Mouse (Mus musculus) forebrain, embryonic 10.5 days (tissue): ENCODE measurements around the gene Gm11060. TPM values are rescaled to one million over a fixed set of nuclear protein-coding genes. Genes with fewer than 3 reads are reported as not detected.

Source experiments
- DNase-seq: peaks from one replicate; pipeline ENCODE4 v3.0.0-alpha.2; 2017; ENCODE audit warnings: low spot score; ENCODE audit errors: extremely low spot score
- H3K27ac ChIP-seq: fragments of 300-500 bp; sonication (generic); 2 replicates; pipeline ENCODE4 v1.5.1; 2016; ENCODE audit warnings: mild to moderate bottlenecking
- H3K27me3 ChIP-seq: fragments of 300-500 bp; sonication (generic); 2 replicates; pipeline ENCODE4 v1.6.1; 2016; ENCODE audit warnings: mild to moderate bottlenecking; ENCODE audit not compliant: poor library complexity, severe bottlenecking
- H3K36me3 ChIP-seq: fragments of 300-500 bp; sonication (generic); replicated peaks from 2 replicates; pipeline ENCODE4 v1.6.1; 2016; ENCODE audit warnings: mild to moderate bottlenecking, moderate library complexity
- H3K4me1 ChIP-seq: fragments of 300-500 bp; sonication (generic); 2 replicates; pipeline ENCODE4 v1.6.1; 2016
- H3K4me3 ChIP-seq: fragments of 300-500 bp; sonication (generic); 2 replicates; pipeline ENCODE4 v1.5.1; 2016; ENCODE audit warnings: mild to moderate bottlenecking, moderate library complexity
- H3K9me3 ChIP-seq: fragments of 300-500 bp; sonication (generic); 2 replicates; pipeline ENCODE4 v1.6.1; 2016; ENCODE audit warnings: mild to moderate bottlenecking, moderate library complexity
- WGBS: fragments of 180-500 bp; shearing (Covaris S2); methylation state at CpG from one replicate; pipeline ENCODE4 v1.1.7; 2016; 5-methylcytosine and 5-hydroxymethylcytosine counted together
- polyA plus RNA-seq: library from polyadenylated mRNA; unstranded; fragments of >200 nt; fragmentation: Nextera tagmentation; extraction: Ambion mirVana; gene quantifications from 2 replicates; pipeline ENCODE4 v1.2.1, GENCODE M21; 2016

Gene Gm11060
- polyA plus RNA-seq, 1 experiment from 2014 or later: not detected

DNA sequence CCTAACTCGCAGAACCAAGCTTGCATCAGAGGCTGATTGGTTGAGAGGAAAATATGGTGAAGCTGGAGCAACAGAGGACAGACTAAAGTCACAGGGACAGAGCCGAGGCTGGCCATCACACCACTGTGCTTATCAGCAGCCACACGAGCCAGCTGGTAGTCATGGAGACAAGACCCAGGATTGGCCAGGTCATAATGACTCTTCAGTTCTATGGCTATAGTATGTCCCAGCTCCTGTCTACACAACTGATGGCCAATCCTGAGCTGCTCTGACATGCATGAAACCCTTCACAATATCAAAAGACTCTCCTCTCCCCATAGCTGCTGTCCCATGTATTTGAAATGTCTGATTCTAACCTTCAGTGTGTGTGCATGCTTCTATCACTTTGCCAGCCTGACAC is 3.8 kb upstream of the Gm11060 start:
- DNase-seq: no peak
- H3K4me1 ChIP-seq: peaks cover 7% of the 10 kb centered on the region; the same call in 1 of the 2 replicates
- H3K27me3 ChIP-seq: 0 out of 2 replicates have a peak, but pooled peaks cover under 1% of the 10 kb centered on the region
- H3K4me3 ChIP-seq: no peak overlapping the region
- no peaks in the 10 kb centered on the region for H3K9me3 ChIP-seq
- H3K27ac ChIP-seq: no peak overlapping the region
- H3K36me3 ChIP-seq: no peaks in the 10 kb centered on the region
- WGBS: 87% methylated on average over 3 of the region's 3 CpGs

GRCm38 (mm10) chr2:105089083-105089482 is 2.7 kb upstream of the Gm11060 start:
- 80% methylated on average over 4 of the region's 4 CpGs for WGBS

DNA sequence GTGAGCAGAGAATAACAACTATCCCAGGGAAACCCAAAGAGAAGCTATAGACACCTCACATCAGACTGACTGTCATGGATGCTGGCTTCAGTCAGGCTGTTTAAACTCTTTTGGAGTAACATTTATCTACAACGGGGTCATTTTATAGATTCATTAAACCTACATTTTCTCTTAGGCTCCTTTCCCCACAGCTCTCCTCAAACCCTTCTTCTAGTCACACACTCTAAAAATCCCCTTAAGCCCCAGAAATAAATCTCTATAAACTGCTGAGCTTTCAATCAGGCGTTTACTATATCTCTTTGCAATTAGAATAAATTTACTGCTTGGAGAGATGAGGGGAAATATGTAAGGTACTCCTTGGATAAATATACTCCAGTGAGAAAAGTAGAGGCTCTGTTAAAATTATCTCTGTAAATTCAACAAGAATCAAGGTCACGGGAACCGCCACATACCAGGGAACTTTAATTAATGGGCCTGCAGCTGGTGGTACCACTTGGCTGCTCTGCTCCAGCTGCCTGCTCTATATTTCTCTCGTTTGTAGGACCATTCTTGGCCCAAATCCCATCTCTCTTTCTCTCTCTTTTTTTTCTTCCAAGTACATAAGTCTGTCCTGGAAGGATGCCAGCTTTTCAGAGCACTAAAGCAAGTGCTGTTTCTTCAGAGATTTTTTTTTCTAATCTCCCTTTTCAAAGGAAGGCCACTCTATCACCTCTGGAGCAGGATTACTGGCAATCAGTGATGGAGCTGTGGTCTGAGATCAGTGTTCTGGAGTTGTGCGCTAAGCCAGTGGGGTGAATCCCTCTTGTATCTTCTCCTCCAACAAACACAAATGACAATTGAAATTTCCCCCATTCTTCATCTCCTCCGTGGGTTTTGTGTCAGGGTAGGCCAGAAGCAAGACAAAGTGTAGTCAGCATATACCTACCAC is 2.0 kb upstream of the Gm11060 start:
- Histone ChIP-seq H3K36me3 (no peaks in the 10 kb centered on the region), H3K4me1 (peaks cover 7% of the 10 kb centered on the region; the same call in 1 of the 2 replicates), H3K27me3 (no peaks in the 10 kb centered on the region), H3K4me3 (no peak overlapping the region), H3K9me3 (no peaks in the 10 kb centered on the region), H3K27ac (no peak overlapping the region)
- WGBS: 70% methylated on average over 7 of the region's 7 CpGs
- no peak for DNase-seq

More at GRCm38 (mm10) chr2:105089083-105089482, 2.7 kb upstream of the Gm11060 start:
- Histone ChIP-seq H3K36me3 (no peaks in the 10 kb centered on the region), H3K4me3 (no peak overlapping the region), H3K27ac (no peak overlapping the region), H3K27me3 (no peaks in the 10 kb centered on the region), H3K9me3 (no peaks in the 10 kb centered on the region), H3K4me1 (peaks cover 7% of the 10 kb centered on the region; the same call in 1 of the 2 replicates)
- no peak for DNase-seq

- Histone ChIP-seq H3K4me3 (no peak overlapping the region), H3K9me3 (no peaks in the 10 kb centered on the region), H3K4me1 (peaks cover 7% of the 10 kb centered on the region; the same call in 1 of the 2 replicates), H3K27ac (no peak overlapping the region), H3K27me3 (no peaks in the 10 kb centered on the region), H3K36me3 (no peaks in the 10 kb centered on the region)
- WGBS: 89% methylated on average over 5 of the region's 5 CpGs
- no peak for DNase-seq
Observed at GRCm38 (mm10) chr2:105090991-105091390, 827 bp upstream of the Gm11060 start.

DNA sequence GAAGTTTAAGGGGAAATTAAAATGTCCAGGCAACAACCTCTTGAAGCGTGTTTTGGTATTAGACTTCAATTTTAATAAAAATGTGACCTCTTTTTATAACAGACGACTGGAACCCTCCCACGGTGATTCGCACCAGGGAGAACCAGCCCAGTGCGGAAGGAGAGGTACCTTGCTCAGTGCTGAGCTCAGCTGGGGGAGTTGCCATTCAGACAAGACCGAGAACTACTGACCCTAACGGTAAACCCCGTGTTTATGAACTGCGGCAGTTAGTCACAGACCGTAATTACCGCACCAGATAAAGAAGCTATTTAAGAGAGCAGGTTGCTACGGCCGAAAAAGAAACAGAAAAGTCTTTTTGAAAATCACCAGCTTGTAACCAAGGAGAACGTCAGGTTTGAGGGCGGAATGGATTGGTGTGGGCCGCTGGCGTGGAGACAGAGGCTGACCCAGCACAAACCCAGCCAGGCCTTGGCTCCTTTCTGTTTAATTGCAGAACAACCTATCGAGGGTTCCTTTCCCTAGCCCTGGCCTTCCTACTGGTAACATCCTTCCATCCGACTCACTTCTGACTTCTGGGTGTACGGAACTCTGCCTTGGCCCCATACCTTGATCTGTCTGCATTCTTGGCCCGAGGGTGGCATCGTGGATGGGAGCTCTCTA is 5.6 kb downstream of the Gm11060 start:
- no peak overlapping the region for H3K4me3 ChIP-seq
- no peak overlapping the region for H3K27ac ChIP-seq
- WGBS: 92% methylated on average over 22 of the region's 22 CpGs
- H3K4me1 ChIP-seq: peaks cover 5% of the 10 kb centered on the region; the same call in 1 of the 2 replicates
- DNase-seq: no peak
- no peaks in the 10 kb centered on the region for H3K36me3 ChIP-seq
- no peaks in the 10 kb centered on the region for H3K9me3 ChIP-seq
- H3K27me3 ChIP-seq: no peaks in the 10 kb centered on the region

GRCm38 (mm10) chr2:105099410-105099809 is 7.6 kb downstream of the Gm11060 start:
- Histone ChIP-seq H3K27me3 (no peaks in the 10 kb centered on the region), H3K4me3 (no peak overlapping the region), H3K4me1 (peaks cover 5% of the 10 kb centered on the region; the same call in 1 of the 2 replicates), H3K9me3 (no peaks in the 10 kb centered on the region), H3K27ac (no peak overlapping the region), H3K36me3 (no peaks in the 10 kb centered on the region)
- WGBS: 88% methylated on average over 7 of the region's 7 CpGs
- DNase-seq: no peak

DNA sequence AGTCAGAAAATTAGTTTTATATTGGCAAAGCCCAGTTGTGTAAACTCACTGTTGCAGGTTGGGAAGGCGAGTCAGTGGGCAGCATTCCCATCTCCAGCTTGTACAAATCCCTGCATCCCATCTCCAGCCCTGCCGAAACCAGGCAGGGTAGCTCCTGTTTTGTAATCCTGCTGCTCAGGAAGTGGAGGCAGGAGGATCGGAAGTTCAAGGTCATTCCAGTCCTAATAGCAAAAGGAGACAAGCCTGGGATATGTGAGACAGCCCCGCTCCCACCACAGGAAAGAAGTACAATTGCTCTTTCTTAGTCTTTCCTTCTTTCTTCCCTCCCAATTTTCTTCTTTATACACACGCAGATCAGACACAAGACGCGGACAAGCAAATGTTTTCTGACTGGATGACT is 8.7 kb downstream of the Gm11060 start:
- DNase-seq: no peak
- Histone ChIP-seq H3K9me3 (no peaks in the 10 kb centered on the region), H3K27ac (no peak overlapping the region), H3K4me1 (peaks cover 5% of the 10 kb centered on the region; the same call in 1 of the 2 replicates), H3K4me3 (no peak overlapping the region), H3K27me3 (no peaks in the 10 kb centered on the region), H3K36me3 (no peaks in the 10 kb centered on the region)
- WGBS: 74% methylated on average over 7 of the region's 7 CpGs

DNA sequence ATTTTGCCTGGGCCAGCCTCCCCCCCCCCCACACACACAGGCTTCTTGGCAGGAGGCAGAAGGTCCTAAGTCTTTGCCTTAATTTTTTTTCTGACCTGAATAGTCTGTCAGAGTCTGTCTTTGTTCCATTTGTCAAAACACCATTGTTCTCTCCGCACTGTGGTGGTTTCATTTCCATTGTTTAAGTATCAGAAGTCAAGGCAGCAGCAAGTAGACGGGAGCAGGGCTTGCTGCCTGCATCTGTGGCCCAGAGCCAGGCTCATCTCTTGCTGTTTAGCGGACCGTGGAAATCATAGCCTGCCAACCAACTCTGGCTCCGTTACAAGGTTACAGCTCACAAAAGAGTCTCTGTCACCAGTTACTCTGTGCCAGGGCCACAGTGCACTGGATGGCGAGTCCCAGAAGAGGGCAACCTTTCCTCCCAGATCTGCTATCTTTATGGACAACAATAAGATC is 16.9 kb downstream of the Gm11060 start:
- no peaks in the 10 kb centered on the region for H3K36me3 ChIP-seq
- DNase-seq: peak; percentile 18

GRCm38 (mm10) chr2:105114074-105114473 is 22.3 kb downstream of the Gm11060 start:
- WGBS: 11% methylated on average over 9 of the region's 9 CpGs

More for the DNA sequence above, 16.9 kb downstream of the Gm11060 start:
- no peak overlapping the region for H3K27ac ChIP-seq
- H3K27me3 ChIP-seq: peaks cover 41% of the 10 kb centered on the region
- H3K9me3 ChIP-seq: no peaks in the 10 kb centered on the region
- H3K4me3 ChIP-seq: no peak overlapping the region
- WGBS: 13% methylated on average over 6 of the region's 6 CpGs
- peaks cover 13% of the 10 kb centered on the region for H3K4me1 ChIP-seq

DNA sequence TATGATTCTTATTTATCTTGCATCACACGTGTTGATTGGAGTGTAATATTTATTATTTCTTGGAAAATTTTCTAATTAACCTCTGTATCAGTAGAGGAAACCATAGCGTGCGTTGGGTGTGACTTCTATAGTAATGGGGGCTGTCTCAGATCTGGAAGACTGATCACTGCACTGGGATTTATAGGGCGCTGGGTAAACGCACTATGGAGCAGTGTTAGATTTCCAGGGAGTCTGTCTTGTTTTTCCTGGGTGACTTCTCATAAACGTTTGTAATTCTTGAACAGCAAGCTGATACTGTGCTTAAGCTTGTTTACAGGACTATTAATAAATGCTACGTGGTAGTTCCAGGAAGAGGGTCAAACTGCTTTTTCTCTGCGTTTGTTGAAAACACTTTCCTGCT is 25.9 kb downstream of the Gm11060 start:
- WGBS: 81% methylated on average over 8 of the region's 8 CpGs
- Histone ChIP-seq H3K27me3 (peaks cover 96% of the 10 kb centered on the region), H3K4me3 (no peak overlapping the region), H3K27ac (no peak overlapping the region), H3K4me1 (peaks cover 19% of the 10 kb centered on the region), H3K9me3 (no peaks in the 10 kb centered on the region), H3K36me3 (no peaks in the 10 kb centered on the region)
- no peak for DNase-seq

More at GRCm38 (mm10) chr2:105114074-105114473, 22.3 kb downstream of the Gm11060 start:
- Histone ChIP-seq H3K4me1 (peaks cover 18% of the 10 kb centered on the region), H3K27ac (no peak overlapping the region), H3K9me3 (no peaks in the 10 kb centered on the region), H3K4me3 (no peak overlapping the region), H3K27me3 (peaks cover 87% of the 10 kb centered on the region), H3K36me3 (no peaks in the 10 kb centered on the region)
- no peak for DNase-seq

DNA sequence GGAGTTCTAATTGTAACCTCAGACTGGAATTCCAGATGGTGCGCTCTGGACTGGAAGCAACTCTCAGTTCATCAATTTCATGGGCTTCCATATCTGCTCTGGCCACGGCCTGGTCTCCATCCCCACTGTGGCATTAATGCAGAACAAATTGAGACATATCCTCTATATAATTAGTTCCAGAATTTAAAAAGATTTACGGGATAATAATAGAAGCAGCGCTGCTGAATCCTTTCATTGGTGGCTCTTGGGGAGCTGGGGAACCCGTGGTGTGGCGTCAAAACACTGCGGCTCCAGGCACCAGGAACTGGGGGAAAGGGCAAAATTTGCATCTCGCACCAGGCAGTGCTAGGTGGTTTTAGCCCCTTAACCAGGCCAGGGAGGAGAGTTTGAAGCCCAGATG is 30.4 kb downstream of the Gm11060 start:
- DNase-seq: peak; percentile 33
- no peaks in the 10 kb centered on the region for H3K36me3 ChIP-seq
- peaks cover 99% of the 10 kb centered on the region for H3K27me3 ChIP-seq
- no peak overlapping the region for H3K4me3 ChIP-seq
- WGBS: 1% methylated on average over 8 of the region's 8 CpGs
- H3K27ac ChIP-seq: no peak overlapping the region
- peaks cover 31% of the 10 kb centered on the region for H3K4me1 ChIP-seq
- H3K9me3 ChIP-seq: no peaks in the 10 kb centered on the region

- under 1% methylated on average over 27 of the region's 27 CpGs for WGBS
- H3K4me3 ChIP-seq: peak overlapping the region; percentile 38
Observed at GRCm38 (mm10) chr2:105122886-105123285, 31.1 kb downstream of the Gm11060 start.

More at GRCm38 (mm10) chr2:105122886-105123285, 31.1 kb downstream of the Gm11060 start:
- peaks cover 37% of the 10 kb centered on the region for H3K4me1 ChIP-seq
- no peaks in the 10 kb centered on the region for H3K9me3 ChIP-seq
- no peak overlapping the region for H3K27ac ChIP-seq
- peak; percentile 51 for DNase-seq
- H3K36me3 ChIP-seq: no peaks in the 10 kb centered on the region
- H3K27me3 ChIP-seq: peaks cover 99% of the 10 kb centered on the region
